Mouse (Mus musculus) mesoderm, embryonic 11.5 days (tissue): ENCODE results near the gene Amfr.

Experiments
- DNase-seq: peaks from one replicate; pipeline ENCODE4 v3.0.0-alpha.2; 2012; ENCODE audit warnings: low read depth, low spot score

Gene Amfr

GRCm38 (mm10) chr8:93981679-93982215 lies 30.9 kb downstream of the Amfr start:
- no peak for DNase-seq

- DNase-seq = no peak
Observed at GRCm38 (mm10) chr8:93980141-93980540, 32.5 kb downstream of the Amfr start.

- no peak for DNase-seq
Observed at GRCm38 (mm10) chr8:93976446-93977211, 36.0 kb downstream of the Amfr start.

- DNase-seq = no peak
Observed at GRCm38 (mm10) chr8:93975358-93975757, 37.3 kb downstream of the Amfr start.

GRCm38 (mm10) chr8:93974602-93975186 lies 37.9 kb downstream of the Amfr start:
- no peak for DNase-seq

GRCm38 (mm10) chr8:93973831-93974375 lies 38.7 kb downstream of the Amfr start:
- DNase-seq = no peak

GRCm38 (mm10) chr8:93972971-93973734 lies 39.5 kb downstream of the Amfr start:
- no peak for DNase-seq

GRCm38 (mm10) chr8:93972211-93972610 lies 40.4 kb downstream of the Amfr start:
- DNase-seq = no peak

- DNase-seq = no peak
Observed at GRCm38 (mm10) chr8:93971451-93971850, 41.2 kb downstream of the Amfr start.

GRCm38 (mm10) chr8:93969626-93970340 lies 42.9 kb downstream of the Amfr start:
- DNase-seq = no peak

- DNase-seq = no peak
Observed at GRCm38 (mm10) chr8:93968293-93968692, 44.3 kb downstream of the Amfr start.

GRCm38 (mm10) chr8:93960909-93961308 lies 51.7 kb downstream of the Amfr start:
- DNase-seq = no peak

GRCm38 (mm10) chr8:93958402-93958801 lies 54.2 kb downstream of the Amfr start:
- DNase-seq = no peak

- DNase-seq = no peak
Observed at GRCm38 (mm10) chr8:93952511-93952910, 60.1 kb downstream of the Amfr start.

GRCm38 (mm10) chr8:93950133-93950532 lies 62.5 kb downstream of the Amfr start:
- no peak for DNase-seq

GRCm38 (mm10) chr8:93946397-93946796 lies 66.2 kb downstream of the Amfr start:
- no peak for DNase-seq

- no peak for DNase-seq
Observed at GRCm38 (mm10) chr8:93945781-93946180, 66.9 kb downstream of the Amfr start.

GRCm38 (mm10) chr8:93941636-93942054 lies 71.0 kb downstream of the Amfr start:
- no peak for DNase-seq

GRCm38 (mm10) chr8:93940542-93941423 lies 71.9 kb downstream of the Amfr start:
- no peak for DNase-seq

GRCm38 (mm10) chr8:93938193-93938592 lies 74.4 kb downstream of the Amfr start:
- DNase-seq = no peak
